Mouse (Mus musculus): ENCODE data around the gene Klhl6. TPM values are rescaled to one million over a fixed set of nuclear protein-coding genes. Genes with fewer than 3 reads are reported as not detected.

The Klhl6 gene
- polyA plus RNA-seq, 1 experiment from 2014 or later: 31.0 TPM

DNA sequence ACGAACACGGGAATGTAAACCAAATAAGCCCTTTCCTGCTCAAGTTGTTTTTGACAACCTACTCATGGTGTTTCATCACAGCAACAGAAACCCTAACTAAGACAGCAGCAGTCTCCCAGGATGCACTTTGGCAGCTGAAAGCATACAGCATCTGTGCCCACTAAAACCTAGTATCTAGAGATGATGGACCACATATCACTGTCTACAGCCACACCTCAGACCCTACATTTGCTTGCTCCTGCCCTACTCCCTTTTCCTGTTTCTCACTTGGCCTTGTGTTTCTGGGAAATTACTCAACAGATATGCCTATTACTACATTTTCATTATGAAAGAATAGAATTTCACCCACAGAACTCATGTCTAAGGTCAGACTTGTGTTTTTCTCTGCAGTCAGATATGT, 70.3 kb downstream of the Klhl6 start:
- H3K27me3 ChIP-seq (ENCODE audit: control insufficient read depth, insufficient read depth, low read length): no peaks in the 10 kb centered on the region
- ATAC-seq (replicated peaks; ENCODE audit: extremely low read depth, insufficient read depth, low FRiP score): no peak
- H3K4me1 ChIP-seq (ENCODE audit: control insufficient read depth, insufficient read depth, low read length): no peaks in the 10 kb centered on the region
- no peaks in the 10 kb centered on the region for H3K36me3 ChIP-seq (ENCODE audit: control insufficient read depth, insufficient read depth)
- 59% methylated on average over 2 of the region's 2 CpGs for WGBS
- H3K9me3 ChIP-seq (replicated peaks; ENCODE audit: control insufficient read depth, low read length): no peaks in the 10 kb centered on the region
- H3K27ac ChIP-seq (ENCODE audit: low read length): no peak overlapping the region
- H3K4me2 ChIP-seq (ENCODE audit: low read depth, low read length): no peak overlapping the region
- no peak overlapping the region for H3K9ac ChIP-seq (ENCODE audit: low read length)
- H3K4me3 ChIP-seq (ENCODE audit: low read length): no peak overlapping the region

DNA sequence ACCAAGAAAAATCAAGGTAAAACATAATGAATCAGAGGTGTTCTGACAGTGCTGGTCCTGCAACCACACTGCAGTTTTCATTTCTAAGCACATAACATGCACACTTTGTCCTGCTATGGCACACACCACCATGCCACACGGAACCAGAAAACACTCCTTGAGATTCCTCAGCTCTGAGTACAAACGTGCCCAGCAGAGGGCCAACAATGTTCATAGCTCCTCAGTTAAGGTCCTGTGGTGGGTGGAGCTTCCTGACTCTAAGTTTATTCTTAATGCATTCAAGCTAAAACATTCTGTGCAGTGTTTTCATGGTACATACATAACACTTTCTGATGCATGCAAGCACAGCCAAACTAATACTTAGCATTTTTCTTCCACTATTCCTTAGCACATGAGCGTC, 74.5 kb downstream of the Klhl6 start:
- no peak for ATAC-seq (replicated peaks; ENCODE audit: extremely low read depth, insufficient read depth, low FRiP score)
- Histone ChIP-seq H3K27me3 (ENCODE audit: control insufficient read depth, insufficient read depth, low read length) (no peaks in the 10 kb centered on the region), H3K4me1 (ENCODE audit: control insufficient read depth, insufficient read depth, low read length) (no peaks in the 10 kb centered on the region), H3K36me3 (ENCODE audit: control insufficient read depth, insufficient read depth) (no peaks in the 10 kb centered on the region), H3K4me3 (ENCODE audit: low read length) (no peak overlapping the region), H3K9ac (ENCODE audit: low read length) (no peak overlapping the region), H3K9me3 (replicated peaks; ENCODE audit: control insufficient read depth, low read length) (no peaks in the 10 kb centered on the region), H3K4me2 (ENCODE audit: low read depth, low read length) (no peak overlapping the region), H3K27ac (ENCODE audit: low read length) (no peak overlapping the region)
- WGBS: 55% methylated on average over 3 of the region's 3 CpGs

DNA sequence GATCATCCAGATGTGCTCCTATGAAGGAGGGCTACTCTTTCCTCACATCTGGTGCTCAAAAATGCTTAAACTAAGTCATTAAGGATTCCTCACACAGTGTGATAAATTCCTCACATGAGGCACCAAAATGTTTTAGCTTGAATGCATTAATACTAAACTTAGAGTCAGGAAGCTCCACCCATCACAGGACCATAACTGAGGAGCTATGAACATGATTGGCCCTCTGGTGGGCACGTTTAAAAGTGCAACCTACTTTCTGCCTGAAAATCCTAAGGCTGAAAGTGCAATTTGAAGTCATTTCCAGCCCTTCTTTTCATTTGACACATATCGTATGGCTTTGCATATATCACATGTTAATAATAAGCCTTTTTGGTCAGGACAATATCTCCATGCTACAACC, 75.7 kb downstream of the Klhl6 start:
- Histone ChIP-seq H3K4me3 (ENCODE audit: low read length) (no peak overlapping the region), H3K9ac (ENCODE audit: low read length) (no peak overlapping the region), H3K9me3 (replicated peaks; ENCODE audit: control insufficient read depth, low read length) (no peaks in the 10 kb centered on the region), H3K27ac (ENCODE audit: low read length) (no peak overlapping the region), H3K4me2 (ENCODE audit: low read depth, low read length) (no peak overlapping the region), H3K27me3 (ENCODE audit: control insufficient read depth, insufficient read depth, low read length) (no peaks in the 10 kb centered on the region), H3K4me1 (ENCODE audit: control insufficient read depth, insufficient read depth, low read length) (no peaks in the 10 kb centered on the region), H3K36me3 (ENCODE audit: control insufficient read depth, insufficient read depth) (no peaks in the 10 kb centered on the region)
- ATAC-seq (replicated peaks; ENCODE audit: extremely low read depth, insufficient read depth, low FRiP score): no peak
- 34% methylated on average over 2 of the region's 2 CpGs for WGBS

DNA sequence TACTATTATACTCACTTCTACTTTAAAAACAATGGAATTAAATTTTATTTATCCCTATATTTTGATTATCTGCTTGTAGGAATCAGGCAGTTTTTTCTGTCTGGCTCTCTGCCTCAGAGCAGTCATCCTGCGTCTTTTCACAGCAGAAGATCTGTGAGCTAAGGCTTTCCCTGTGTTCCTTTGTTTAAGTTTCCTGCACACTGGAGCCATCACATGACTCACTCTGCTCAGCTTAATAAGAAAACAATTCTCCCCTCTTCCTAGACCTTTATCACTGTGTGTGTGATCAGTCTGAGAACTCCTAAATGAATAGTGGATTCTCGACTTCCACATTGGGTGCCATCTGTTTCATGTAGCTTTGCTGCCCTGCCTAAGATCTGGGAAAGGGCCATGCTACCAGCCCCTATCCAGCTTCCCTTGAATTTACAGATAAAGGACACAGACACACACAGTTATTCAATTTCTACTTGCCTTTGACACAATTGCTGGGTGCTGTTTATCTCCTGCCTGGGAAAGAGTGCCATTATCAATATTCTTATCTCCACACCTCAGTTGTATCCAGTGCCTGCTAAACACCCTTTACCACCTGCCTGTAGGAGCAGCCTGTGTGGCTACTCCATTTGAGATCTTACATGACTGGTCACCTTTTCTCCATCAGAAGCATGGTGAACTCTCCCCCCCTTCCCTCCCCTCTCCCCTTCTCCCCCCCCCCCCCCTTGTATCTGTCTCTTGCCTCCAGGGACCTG, 77.9 kb downstream of the Klhl6 start:
- Histone ChIP-seq H3K27ac (ENCODE audit: low read length) (peak overlapping the region; percentile 29; the same call in 1 of the 2 replicates), H3K4me1 (ENCODE audit: control insufficient read depth, insufficient read depth, low read length) (no peaks in the 10 kb centered on the region), H3K27me3 (ENCODE audit: control insufficient read depth, insufficient read depth, low read length) (no peaks in the 10 kb centered on the region), H3K4me2 (ENCODE audit: low read depth, low read length) (no peak overlapping the region), H3K9ac (ENCODE audit: low read length) (no peak overlapping the region), H3K4me3 (ENCODE audit: low read length) (no peak overlapping the region), H3K9me3 (replicated peaks; ENCODE audit: control insufficient read depth, low read length) (no peaks in the 10 kb centered on the region), H3K36me3 (ENCODE audit: control insufficient read depth, insufficient read depth) (no peaks in the 10 kb centered on the region)
- no peak; the same call in 1 of the 2 replicates for ATAC-seq (replicated peaks; ENCODE audit: extremely low read depth, insufficient read depth, low FRiP score)
- WGBS: 40% methylated on average over 2 of the region's 2 CpGs

DNA sequence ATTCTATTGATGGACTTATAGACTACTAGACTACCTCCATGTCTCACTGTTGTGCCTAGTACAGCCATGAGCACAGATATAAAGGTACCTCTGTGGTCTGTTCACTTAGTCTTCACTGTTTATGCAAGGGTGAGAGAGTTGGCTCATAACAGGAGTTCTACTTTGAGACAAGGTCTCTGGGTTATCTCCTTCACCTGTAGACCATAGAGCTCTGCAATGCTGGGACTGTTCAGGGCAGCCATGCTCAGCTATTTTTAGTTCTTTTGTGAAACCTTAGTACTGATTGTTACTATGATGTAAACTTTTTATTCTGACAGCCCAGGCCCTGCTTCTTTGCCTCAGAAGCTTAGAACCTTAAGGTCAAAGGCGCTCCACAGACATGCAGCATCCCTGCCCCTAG, 79.0 kb downstream of the Klhl6 start:
- H3K9me3 ChIP-seq (replicated peaks; ENCODE audit: control insufficient read depth, low read length): no peaks in the 10 kb centered on the region
- WGBS: 93% methylated on average over 1 of the region's 1 CpGs
- no peak for ATAC-seq (replicated peaks; ENCODE audit: extremely low read depth, insufficient read depth, low FRiP score)

More for the DNA sequence above, 79.0 kb downstream of the Klhl6 start:
- Histone ChIP-seq H3K4me2 (ENCODE audit: low read depth, low read length) (no peak overlapping the region), H3K27ac (ENCODE audit: low read length) (no peak overlapping the region), H3K4me3 (ENCODE audit: low read length) (no peak overlapping the region), H3K4me1 (ENCODE audit: control insufficient read depth, insufficient read depth, low read length) (no peaks in the 10 kb centered on the region), H3K27me3 (ENCODE audit: control insufficient read depth, insufficient read depth, low read length) (no peaks in the 10 kb centered on the region), H3K36me3 (ENCODE audit: control insufficient read depth, insufficient read depth) (no peaks in the 10 kb centered on the region), H3K9ac (ENCODE audit: low read length) (no peak overlapping the region)

Other genes with a start within 250 kb of the Klhl6 start
- 5.7 and 6.4 TPM in 2 replicates for gene B3gnt5, start 222.8 kb downstream of the Klhl6 start, polyA plus RNA-seq (2015; fragmentation: Nextera tagmentation; extraction: Ambion mirVana)
- gene Klhl24, start 114.5 kb upstream of the Klhl6 start, polyA plus RNA-seq (2015; fragmentation: Nextera tagmentation; extraction: Ambion mirVana): 42.3 and 45.3 TPM in 2 replicates
- 14.7 and 16.1 TPM in 2 replicates for gene Yeats2, start 158.0 kb upstream of the Klhl6 start, polyA plus RNA-seq (2015; fragmentation: Nextera tagmentation; extraction: Ambion mirVana)

Measured in heart, embryonic 16.5 days (tissue).